Mouse (Mus musculus) limb, embryonic 15.5 days (tissue): ENCODE measurements around the gene Acer1. TPM values are rescaled to one million over a fixed set of nuclear protein-coding genes. Genes with fewer than 3 reads are reported as not detected.
"Not testable (repeated sequence)": the region's sequence is repeated elsewhere in the genome, so short reads cannot be mapped to it uniquely, and the experiment has no call there.

Experiments
- ATAC-seq: fragments of 200-750 bp; cut with Nextera tagmentation; 2 replicates; pipeline ENCODE4 v1.8.0; 2017; ENCODE audit warnings: low read depth, moderate TSS enrichment; ENCODE audit not compliant: insufficient number of reproducible peaks, low FRiP score, low TSS enrichment
- H3K27ac ChIP-seq: fragments of 300-500 bp; sonication (generic); 2 replicates; pipeline ENCODE4 v1.5.1; 2015; ENCODE audit warnings: moderate library complexity, mild to moderate bottlenecking, inconsistent platforms
- H3K27me3 ChIP-seq: fragments of 300-500 bp; sonication (generic); 2 replicates; pipeline ENCODE4 v1.6.1; 2015; ENCODE audit warnings: inconsistent platforms
- H3K36me3 ChIP-seq: fragments of 300-500 bp; sonication (generic); 2 replicates; pipeline ENCODE4 v1.6.1; 2015; ENCODE audit warnings: inconsistent platforms
- H3K4me1 ChIP-seq: fragments of 300-500 bp; sonication (generic); 2 replicates; pipeline ENCODE4 v1.6.1; 2015; ENCODE audit warnings: inconsistent platforms
- H3K4me2 ChIP-seq: fragments of 300-500 bp; sonication (generic); 2 replicates; pipeline ENCODE4 v1.6.1; 2015; ENCODE audit warnings: mild to moderate bottlenecking, inconsistent platforms
- H3K4me3 ChIP-seq: fragments of 300-500 bp; sonication (generic); 2 replicates; pipeline ENCODE4 v1.5.1; 2015; ENCODE audit warnings: mild to moderate bottlenecking, inconsistent platforms
- H3K9ac ChIP-seq: fragments of 300-500 bp; sonication (generic); 2 replicates; pipeline ENCODE4 v1.6.1; 2015; ENCODE audit warnings: inconsistent platforms
- H3K9me3 ChIP-seq: fragments of 300-500 bp; sonication (generic); 2 replicates; pipeline ENCODE4 v1.6.1; 2016; ENCODE audit warnings: inconsistent platforms
- WGBS: fragments of 180-500 bp; shearing (Covaris S2); methylation state at CpG from one replicate; pipeline ENCODE4 v1.1.7; 2015; 5-methylcytosine and 5-hydroxymethylcytosine counted together
- polyA plus RNA-seq: library from polyadenylated mRNA; unstranded; fragments of >200 nt; fragmentation: Nextera tagmentation; extraction: Ambion mirVana; gene quantifications from 2 replicates; pipeline ENCODE4 v1.2.1, GENCODE M21; 2015

Gene Acer1
- polyA plus RNA-seq, 1 experiment from 2014 or later = 20.5 TPM

- Histone ChIP-seq H3K27me3 (no peaks in the 10 kb centered on the region), H3K9ac (peak overlapping the region; percentile 91), H3K4me3 (peak overlapping the region; percentile 97), H3K4me2 (peak overlapping the region; percentile 89), H3K36me3 (no peaks in the 10 kb centered on the region; the same call in 1 of the 2 replicates), H3K4me1 (peaks cover 33% of the 10 kb centered on the region), H3K27ac (peak overlapping the region; percentile 79), H3K9me3 (no peaks in the 10 kb centered on the region)
- WGBS = 3% methylated on average over 33 of the region's 45 CpGs
- ATAC-seq = peak; percentile 20
Measured at GRCm38 (mm10) chr17:56934545-56935330, 47.2 kb downstream of the Acer1 start.

- 93% methylated on average over 2 of the region's 2 CpGs for WGBS
- Histone ChIP-seq H3K27ac (no peak overlapping the region), H3K4me3 (no peak overlapping the region), H3K36me3 (no peaks in the 10 kb centered on the region; the same call in 1 of the 2 replicates), H3K9ac (no peak overlapping the region), H3K4me1 (peaks cover 33% of the 10 kb centered on the region), H3K4me2 (no peak overlapping the region), H3K27me3 (no peaks in the 10 kb centered on the region), H3K9me3 (no peaks in the 10 kb centered on the region)
- ATAC-seq = no peak
Measured at GRCm38 (mm10) chr17:56933395-56933794, 48.5 kb downstream of the Acer1 start.

- no peak overlapping the region for H3K27ac ChIP-seq
- no peak for ATAC-seq
- no peaks in the 10 kb centered on the region for H3K27me3 ChIP-seq
- peaks cover 5% of the 10 kb centered on the region for H3K36me3 ChIP-seq
- H3K9ac ChIP-seq = no peak overlapping the region
- 89% methylated on average over 8 of the region's 8 CpGs for WGBS
- peaks cover 30% of the 10 kb centered on the region for H3K4me1 ChIP-seq
- no peaks in the 10 kb centered on the region for H3K9me3 ChIP-seq
- no peak overlapping the region for H3K4me3 ChIP-seq
- no peak overlapping the region for H3K4me2 ChIP-seq
Measured at GRCm38 (mm10) chr17:56930026-56930425, 51.9 kb downstream of the Acer1 start.

- H3K9me3 ChIP-seq = no peaks in the 10 kb centered on the region
- H3K4me2 ChIP-seq = no peak overlapping the region
- H3K9ac ChIP-seq = no peak overlapping the region
- WGBS = 60% methylated on average over 1 of the region's 1 CpGs
- H3K27ac ChIP-seq = no peak overlapping the region
- no peaks in the 10 kb centered on the region for H3K27me3 ChIP-seq
- H3K4me3 ChIP-seq = no peak overlapping the region
- no peak for ATAC-seq
- H3K36me3 ChIP-seq = peaks cover 8% of the 10 kb centered on the region
- H3K4me1 ChIP-seq = peaks cover 27% of the 10 kb centered on the region
Measured at GRCm38 (mm10) chr17:56929530-56929929, 52.4 kb downstream of the Acer1 start.

- peaks cover 23% of the 10 kb centered on the region for H3K4me1 ChIP-seq
- H3K36me3 ChIP-seq = peaks cover 8% of the 10 kb centered on the region
- H3K9ac ChIP-seq = no peak overlapping the region
- H3K4me2 ChIP-seq = no peak overlapping the region
- no peak overlapping the region for H3K27ac ChIP-seq
- H3K4me3 ChIP-seq = no peak overlapping the region
- ATAC-seq = no peak
- no peaks in the 10 kb centered on the region for H3K9me3 ChIP-seq
- no peaks in the 10 kb centered on the region for H3K27me3 ChIP-seq
Measured at GRCm38 (mm10) chr17:56929101-56929500, 52.8 kb downstream of the Acer1 start.

GRCm38 (mm10) chr17:56925998-56926397, 55.9 kb downstream of the Acer1 start:
- Histone ChIP-seq H3K27ac (no peak overlapping the region), H3K36me3 (peaks cover 27% of the 10 kb centered on the region)
- no peak for ATAC-seq

GRCm38 (mm10) chr17:56919725-56920124, 62.2 kb downstream of the Acer1 start:
- H3K27me3 ChIP-seq = no peaks in the 10 kb centered on the region
- ATAC-seq = no peak
- H3K36me3 ChIP-seq = peaks cover 71% of the 10 kb centered on the region
- 94% methylated on average over 3 of the region's 3 CpGs for WGBS
- no peaks in the 10 kb centered on the region for H3K9me3 ChIP-seq
- H3K4me1 ChIP-seq = no peaks in the 10 kb centered on the region
- no peak overlapping the region for H3K9ac ChIP-seq
- H3K4me3 ChIP-seq = no peak overlapping the region
- H3K27ac ChIP-seq = no peak overlapping the region
- H3K4me2 ChIP-seq = no peak overlapping the region

More at GRCm38 (mm10) chr17:56925998-56926397, 55.9 kb downstream of the Acer1 start:
- no peak overlapping the region for H3K4me3 ChIP-seq
- H3K9ac ChIP-seq = no peak overlapping the region
- H3K4me2 ChIP-seq = no peak overlapping the region
- 0 out of 2 replicates have a peak, but pooled peaks cover 2% of the 10 kb centered on the region for H3K4me1 ChIP-seq
- 88% methylated on average over 2 of the region's 2 CpGs for WGBS
- no peaks in the 10 kb centered on the region for H3K27me3 ChIP-seq
- no peaks in the 10 kb centered on the region for H3K9me3 ChIP-seq

- WGBS = 91% methylated on average over 2 of the region's 2 CpGs
- Histone ChIP-seq H3K27me3 (no peaks in the 10 kb centered on the region), H3K9ac (no peak overlapping the region), H3K9me3 (no peaks in the 10 kb centered on the region), H3K4me3 (no peak overlapping the region), H3K27ac (no peak overlapping the region), H3K4me1 (no peaks in the 10 kb centered on the region), H3K36me3 (peaks cover 83% of the 10 kb centered on the region), H3K4me2 (no peak overlapping the region)
- ATAC-seq = no peak
Measured at GRCm38 (mm10) chr17:56917166-56917565, 64.8 kb downstream of the Acer1 start.

- H3K36me3 ChIP-seq = peaks cover 82% of the 10 kb centered on the region
- H3K4me3 ChIP-seq = no peak overlapping the region
- H3K4me1 ChIP-seq = no peaks in the 10 kb centered on the region
- no peaks in the 10 kb centered on the region for H3K27me3 ChIP-seq
- H3K4me2 ChIP-seq = no peak overlapping the region
- ATAC-seq = no peak
- no peak overlapping the region for H3K27ac ChIP-seq
- no peak overlapping the region for H3K9ac ChIP-seq
- H3K9me3 ChIP-seq = no peaks in the 10 kb centered on the region
Measured at GRCm38 (mm10) chr17:56913444-56913843, 68.5 kb downstream of the Acer1 start.

GRCm38 (mm10) chr17:56913023-56913422, 68.9 kb downstream of the Acer1 start:
- no peaks in the 10 kb centered on the region for H3K27me3 ChIP-seq
- no peak overlapping the region for H3K9ac ChIP-seq
- no peak for ATAC-seq
- peaks cover 85% of the 10 kb centered on the region for H3K36me3 ChIP-seq
- H3K4me2 ChIP-seq = no peak overlapping the region
- H3K9me3 ChIP-seq = no peaks in the 10 kb centered on the region
- no peaks in the 10 kb centered on the region for H3K4me1 ChIP-seq
- 82% methylated on average over 3 of the region's 3 CpGs for WGBS
- H3K27ac ChIP-seq = no peak overlapping the region
- no peak overlapping the region for H3K4me3 ChIP-seq

GRCm38 (mm10) chr17:56909764-56910163, 72.2 kb downstream of the Acer1 start:
- not testable (repeated sequence) for ATAC-seq, H3K27me3 ChIP-seq, H3K4me3 ChIP-seq, H3K4me1 ChIP-seq, H3K9me3 ChIP-seq, H3K4me2 ChIP-seq, H3K27ac ChIP-seq, H3K9ac ChIP-seq
- peaks cover 84% of the 10 kb centered on the region for H3K36me3 ChIP-seq
- 86% methylated on average over 2 of the region's 2 CpGs for WGBS

GRCm38 (mm10) chr17:56907887-56908286, 74.0 kb downstream of the Acer1 start:
- peaks cover 82% of the 10 kb centered on the region for H3K36me3 ChIP-seq

More at GRCm38 (mm10) chr17:56907887-56908286, 74.0 kb downstream of the Acer1 start:
- H3K4me3 ChIP-seq = no peak overlapping the region
- no peaks in the 10 kb centered on the region for H3K27me3 ChIP-seq
- H3K9ac ChIP-seq = no peak overlapping the region
- no peak overlapping the region for H3K4me2 ChIP-seq
- no peaks in the 10 kb centered on the region for H3K4me1 ChIP-seq
- no peaks in the 10 kb centered on the region for H3K9me3 ChIP-seq
- 70% methylated on average over 9 of the region's 9 CpGs for WGBS
- no peak for ATAC-seq
- H3K27ac ChIP-seq = no peak overlapping the region
